Mouse (Mus musculus): ENCODE data around the gene Etfdh.

DNA sequence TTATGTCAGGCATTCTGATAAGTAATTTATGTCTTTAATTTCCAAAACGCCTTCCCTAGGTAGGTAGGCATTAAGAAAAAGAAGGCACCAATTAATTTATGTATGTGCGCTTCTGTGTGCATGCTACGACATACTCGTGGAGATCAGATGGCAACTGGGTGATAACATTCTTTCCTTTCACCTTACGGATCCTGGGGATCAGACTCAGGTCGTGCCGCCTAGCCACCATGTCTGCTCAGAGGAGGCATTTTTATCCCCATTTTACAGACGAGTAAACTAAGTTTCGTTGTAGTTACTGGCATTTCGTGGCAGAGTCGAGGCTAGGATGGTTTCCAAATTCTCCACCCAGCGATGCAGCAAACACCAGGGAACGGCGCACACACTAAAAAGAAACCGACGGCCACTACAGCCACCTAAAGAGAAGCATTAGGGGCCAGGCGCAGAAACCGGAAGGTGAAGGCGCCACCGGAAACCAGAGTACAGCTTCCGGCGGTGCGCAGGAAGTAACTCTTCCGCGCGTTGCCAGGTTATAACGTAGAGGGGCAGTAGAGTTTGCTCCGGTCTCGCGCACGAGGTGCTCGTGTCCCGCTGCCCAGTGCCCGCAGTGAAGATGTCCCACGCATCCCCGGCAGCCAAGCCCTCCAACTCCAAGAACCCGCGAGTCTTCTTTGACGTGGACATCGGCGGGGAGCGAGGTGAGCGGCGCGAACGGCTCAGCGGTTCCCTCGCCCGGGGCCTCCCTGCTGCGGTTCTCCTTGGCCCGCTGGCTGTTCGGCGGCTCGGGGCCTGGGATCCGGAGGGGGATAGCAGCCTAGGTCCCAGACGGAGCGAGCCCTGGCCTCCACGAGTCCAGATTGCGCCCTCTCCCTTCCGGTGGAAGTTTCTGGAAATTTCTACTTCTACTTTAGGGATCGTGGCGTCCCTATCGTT is 38.2 kb downstream of the Etfdh start, which contains the start of gene Ppid:
- TF ChIP-seq POLR2A (IDR thresholded peaks at IDR 0.05; ENCODE audit: extremely low read depth, insufficient read depth, low read length), result peak; percentile 68
- no peak for TF ChIP-seq CTCF (IDR thresholded peaks at IDR 0.05; ENCODE audit: low read depth, low read length)
